Mouse (Mus musculus) lung, postnatal 25 days (tissue): ENCODE data around the gene Cd300a.
A peak's percentile ranks its signal among the peaks of the same experiment; 100 is the strongest.
"Not testable (repeated sequence)": the region's sequence is repeated elsewhere in the genome, so short reads cannot be mapped to it uniquely, and the experiment has no call there.

ENCODE experiments used
- DNase-seq: peaks from one replicate; pipeline ENCODE4 v3.0.0; 2022; ENCODE audit warnings: low spot score

The Cd300a gene

GRCm38 (mm10) chr11:114907567-114907966, 17.7 kb downstream of the Cd300a start:
- peak; percentile 59 for DNase-seq

DNA sequence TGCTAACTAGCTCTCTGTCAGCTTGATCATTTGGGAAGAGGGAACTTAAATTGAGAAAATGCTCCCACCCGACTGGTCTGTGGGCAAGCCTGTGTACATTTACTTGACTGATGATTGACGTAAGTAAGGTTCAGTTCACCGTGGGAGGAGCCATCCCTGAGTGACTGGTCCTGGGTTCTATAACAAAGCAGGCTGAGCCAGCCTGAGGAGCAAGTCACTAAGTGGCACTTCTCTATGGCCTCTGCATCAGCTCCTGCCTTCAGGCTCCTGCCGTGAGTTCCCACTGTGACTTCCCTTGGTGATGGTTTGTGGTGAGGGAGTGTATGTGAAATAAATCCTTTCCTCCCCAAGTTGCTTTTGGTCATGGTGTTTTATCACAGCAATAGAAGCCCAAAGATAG, 18.2 kb downstream of the Cd300a start:
- DNase-seq: no peak

GRCm38 (mm10) chr11:114909538-114909937, 19.7 kb downstream of the Cd300a start:
- not testable (repeated sequence) for DNase-seq

GRCm38 (mm10) chr11:114912847-114913246, 23.0 kb downstream of the Cd300a start:
- peak; percentile 73 for DNase-seq

GRCm38 (mm10) chr11:114914978-114915377, 25.1 kb downstream of the Cd300a start:
- no peak for DNase-seq

- DNase-seq: peak; percentile 54
These were observed 27.3 kb downstream of the Cd300a start for GRCm38 (mm10) chr11:114917120-114917519.

DNA sequence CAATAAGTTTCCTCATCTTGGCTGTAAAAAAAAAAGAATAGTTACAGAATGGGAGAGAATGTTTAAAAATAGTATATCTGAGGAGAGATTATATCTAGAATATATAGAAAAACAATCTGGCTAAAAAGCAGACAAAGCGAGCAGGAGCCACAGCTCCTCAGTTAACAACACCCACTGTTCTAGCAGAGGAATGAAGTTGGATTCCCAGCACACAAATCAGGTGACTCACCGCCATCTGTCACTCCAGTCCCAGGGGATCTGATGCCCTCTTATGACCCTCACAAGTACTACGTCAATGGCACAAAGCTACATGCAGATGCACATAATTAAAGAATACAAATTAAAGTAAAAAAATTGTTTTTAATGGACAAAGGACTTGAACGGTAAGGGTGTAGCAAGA, 32.6 kb downstream of the Cd300a start:
- DNase-seq: no peak

GRCm38 (mm10) chr11:114923961-114924360, 34.1 kb downstream of the Cd300a start:
- DNase-seq: no peak

- no peak for DNase-seq
These were observed 39.7 kb downstream of the Cd300a start for GRCm38 (mm10) chr11:114929581-114929980.

DNA sequence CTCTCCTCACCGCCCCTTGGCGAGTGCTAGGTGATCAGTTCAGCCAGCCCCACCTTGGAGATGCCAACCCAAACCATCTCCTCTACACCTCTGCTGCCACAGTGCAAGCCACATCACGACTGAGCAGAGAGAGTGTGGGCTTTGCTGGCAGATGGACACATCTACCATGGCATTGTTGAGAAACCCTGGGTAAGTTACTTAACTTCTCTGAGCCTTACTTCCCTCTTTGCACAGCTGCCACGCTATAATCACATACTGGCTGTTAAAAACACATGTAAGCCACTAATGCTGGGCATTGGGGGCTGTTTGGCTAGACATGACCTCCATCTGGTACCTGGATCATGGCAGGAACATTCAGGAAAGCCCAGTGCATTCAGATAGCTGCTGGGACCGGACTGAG, 41.2 kb downstream of the Cd300a start:
- DNase-seq: peak; percentile 33

DNA sequence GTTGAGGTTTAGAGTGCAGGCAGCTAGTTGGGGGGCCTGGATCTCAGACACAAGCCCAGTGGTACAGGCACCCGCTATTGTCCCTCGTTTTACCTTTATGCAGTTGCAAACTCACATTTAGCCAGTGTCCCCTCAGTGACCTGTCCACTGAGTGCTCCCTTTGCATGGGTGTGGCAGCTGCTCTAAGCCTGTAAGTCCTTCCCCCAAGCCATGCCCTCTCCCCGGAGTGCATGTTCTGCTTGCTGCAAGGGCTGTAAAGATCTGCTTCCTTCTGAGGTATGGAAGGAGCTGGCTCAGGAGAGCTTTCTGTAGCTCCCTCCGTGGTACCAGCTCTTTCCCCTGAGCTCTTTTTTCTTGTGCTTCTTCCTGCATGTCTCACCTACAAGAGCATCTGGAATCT, 43.8 kb downstream of the Cd300a start:
- peak; percentile 7 for DNase-seq

GRCm38 (mm10) chr11:114934144-114934543, 44.3 kb downstream of the Cd300a start, which contains the start of gene Cd300lb:
TSS of gene Cd300lb (minus strand) at chr11:114934386.
- DNase-seq: peak; percentile 10
